Mouse (Mus musculus) liver, embryonic 16.5 days (tissue): ENCODE results near the gene Hps3. TPM values are rescaled to one million over a fixed set of nuclear protein-coding genes. Genes with fewer than 3 reads are reported as not detected.

ENCODE experiments used
- ATAC-seq: fragments of 200-750 bp; cut with Nextera tagmentation; 2 replicates; pipeline ENCODE4 v1.8.0; 2017; ENCODE audit warnings: low read depth, mild to moderate bottlenecking, moderate number of reproducible peaks, moderate library complexity
- H3K27ac ChIP-seq: fragments of 300-500 bp; sonication (generic); 2 replicates; pipeline ENCODE4 v1.5.1; 2014; ENCODE audit warnings: mild to moderate bottlenecking, low read length
- H3K27me3 ChIP-seq: fragments of 300-500 bp; sonication (generic); 2 replicates; pipeline ENCODE4 v1.6.1; 2014; ENCODE audit warnings: low read depth, low read length, mixed read lengths; ENCODE audit not compliant: control insufficient read depth, insufficient read depth
- H3K36me3 ChIP-seq: fragments of 300-500 bp; sonication (generic); 2 replicates; pipeline ENCODE4 v1.6.1; 2014; ENCODE audit warnings: mild to moderate bottlenecking; ENCODE audit not compliant: control insufficient read depth, insufficient read depth
- H3K4me1 ChIP-seq: fragments of 300-500 bp; sonication (generic); 2 replicates; pipeline ENCODE4 v1.6.1; 2014; ENCODE audit warnings: low read depth, low read length, mixed read lengths; ENCODE audit not compliant: control insufficient read depth
- H3K4me2 ChIP-seq: fragments of 300-500 bp; sonication (generic); 2 replicates; pipeline ENCODE4 v1.6.1; 2014; ENCODE audit warnings: low read depth, low read length, mixed read lengths
- H3K4me3 ChIP-seq: fragments of 300-500 bp; sonication (generic); 2 replicates; pipeline ENCODE4 v1.5.1; 2014; ENCODE audit warnings: low read depth, mild to moderate bottlenecking, low read length
- H3K9ac ChIP-seq: fragments of 300-500 bp; sonication (generic); 2 replicates; pipeline ENCODE4 v1.6.1; 2014; ENCODE audit warnings: low read depth, low read length
- H3K9me3 ChIP-seq: fragments of 300-500 bp; sonication (generic); replicated peaks from 2 replicates; pipeline ENCODE4 v1.6.1; 2016; ENCODE audit warnings: low read length; ENCODE audit not compliant: control insufficient read depth
- polyA plus RNA-seq: library from polyadenylated mRNA; unstranded; fragments of >200 nt; fragmentation: Nextera tagmentation; extraction: Ambion mirVana; gene quantifications from 2 replicates; pipeline ENCODE4 v1.2.1, GENCODE M21; 2015

The Hps3 gene
- polyA plus RNA-seq, 1 experiment from 2014 or later: 5.9 TPM

DNA sequence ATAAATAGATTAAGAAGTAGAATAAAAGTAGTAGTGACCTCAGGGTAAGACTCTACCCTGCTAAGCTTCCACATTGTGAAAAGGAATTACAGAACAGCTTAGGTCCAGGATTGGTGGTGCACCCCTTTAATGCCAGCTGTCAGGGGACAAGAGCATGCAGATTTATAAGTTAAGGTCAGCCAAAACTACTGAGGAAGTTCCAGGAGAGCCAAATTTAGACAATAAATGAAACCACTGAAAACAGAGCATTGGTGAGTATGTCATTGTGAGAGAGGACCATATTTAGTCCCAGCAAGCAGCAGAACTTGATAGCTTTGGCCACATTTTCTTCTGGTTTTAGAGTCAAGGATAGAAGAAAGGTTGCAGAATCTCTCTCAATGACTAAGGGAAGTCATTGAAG lies 86.6 kb downstream of the Hps3 start:
- H3K27me3 ChIP-seq: no peaks in the 10 kb centered on the region
- H3K27ac ChIP-seq: no peak overlapping the region
- no peak overlapping the region for H3K4me3 ChIP-seq
- ATAC-seq: no peak
- no peak overlapping the region for H3K4me2 ChIP-seq
- H3K4me1 ChIP-seq: no peaks in the 10 kb centered on the region
- no peaks in the 10 kb centered on the region for H3K36me3 ChIP-seq
- H3K9ac ChIP-seq: no peak overlapping the region
- H3K9me3 ChIP-seq: no peaks in the 10 kb centered on the region

Other genes starting within 250 kb of the Hps3 start
- 65.7 and 75.8 TPM in 2 replicates for gene Cp, start 78.3 kb downstream of the Hps3 start, polyA plus RNA-seq
- 7.3 and 9.0 TPM in 2 replicates for gene Hltf, start 22.5 kb upstream of the Hps3 start, polyA plus RNA-seq
- 16.9 and 18.2 TPM in 2 replicates for gene Gyg, start 120.0 kb upstream of the Hps3 start, polyA plus RNA-seq
- gene Cpa3, start 206.9 kb upstream of the Hps3 start, polyA plus RNA-seq: 2.3 and 2.7 TPM in 2 replicates
- 0.22 and 2.1 TPM in 2 replicates for gene Cpb1, start 240.4 kb upstream of the Hps3 start, polyA plus RNA-seq